Mouse (Mus musculus) neural tube, embryonic 13.5 days (tissue): ENCODE measurements around the gene Tom1l1. TPM values are rescaled to one million over a fixed set of nuclear protein-coding genes. Genes with fewer than 3 reads are reported as not detected.

Experiments
- ATAC-seq: fragments of 200-750 bp; cut with Nextera tagmentation; 2 replicates; pipeline ENCODE4 v1.8.0; 2017; ENCODE audit warnings: low read depth, mild to moderate bottlenecking, moderate TSS enrichment, moderate library complexity
- H3K27ac ChIP-seq: fragments of 300-500 bp; sonication (generic); replicated peaks from 2 replicates; pipeline ENCODE4 v1.5.1; 2015; ENCODE audit warnings: moderate library complexity, mild to moderate bottlenecking, inconsistent platforms
- H3K27me3 ChIP-seq: fragments of 300-500 bp; sonication (generic); 2 replicates; pipeline ENCODE4 v1.6.1; 2015; ENCODE audit warnings: mild to moderate bottlenecking, inconsistent platforms
- H3K36me3 ChIP-seq: fragments of 300-500 bp; sonication (generic); 2 replicates; pipeline ENCODE4 v1.6.1; 2015; ENCODE audit warnings: mild to moderate bottlenecking, inconsistent platforms
- H3K4me1 ChIP-seq: fragments of 300-500 bp; sonication (generic); replicated peaks from 2 replicates; pipeline ENCODE4 v1.6.1; 2015; ENCODE audit warnings: inconsistent platforms
- H3K4me2 ChIP-seq: fragments of 300-500 bp; sonication (generic); 2 replicates; pipeline ENCODE4 v1.6.1; 2015; ENCODE audit warnings: inconsistent platforms, mild to moderate bottlenecking, moderate library complexity
- H3K4me3 ChIP-seq: fragments of 300-500 bp; sonication (generic); 2 replicates; pipeline ENCODE4 v1.5.1; 2015; ENCODE audit warnings: mild to moderate bottlenecking, inconsistent platforms
- H3K9ac ChIP-seq: fragments of 300-500 bp; sonication (generic); 2 replicates; pipeline ENCODE4 v1.6.1; 2015; ENCODE audit warnings: moderate library complexity, mild to moderate bottlenecking, inconsistent platforms
- H3K9me3 ChIP-seq: fragments of 300-500 bp; sonication (generic); 2 replicates; pipeline ENCODE4 v1.6.1; 2016; ENCODE audit warnings: inconsistent platforms
- WGBS: fragments of 180-500 bp; shearing (Covaris S2); methylation state at CpG from one replicate; pipeline ENCODE4 v1.1.7; 2015; 5-methylcytosine and 5-hydroxymethylcytosine counted together
- polyA plus RNA-seq: library from polyadenylated mRNA; unstranded; fragments of >200 nt; fragmentation: Nextera tagmentation; extraction: Ambion mirVana; gene quantifications from 2 replicates; pipeline ENCODE4 v1.2.1, GENCODE M21; 2015

The Tom1l1 gene
- polyA plus RNA-seq, 1 experiment from 2014 or later, result 21.4 TPM

DNA sequence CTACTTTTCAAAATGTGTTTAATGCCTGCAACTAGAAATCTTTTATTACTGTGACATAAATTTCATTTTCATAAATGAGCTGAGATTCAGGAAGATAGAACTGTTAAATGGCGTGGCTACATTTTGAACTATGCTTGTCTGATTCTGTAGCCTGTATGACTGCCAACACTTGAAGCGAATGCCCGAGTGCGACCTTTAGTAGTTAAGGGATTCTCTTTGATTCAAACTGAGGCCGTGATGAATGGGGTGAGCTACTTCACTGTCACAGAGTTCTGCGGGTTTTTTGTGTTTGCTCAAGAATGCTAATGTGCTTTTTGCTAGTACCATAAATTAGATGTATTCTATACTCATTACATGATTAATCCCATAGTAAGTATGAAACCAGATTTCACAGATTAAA lies 2.2 kb upstream of the Tom1l1 start:
- H3K9ac ChIP-seq, result no peak overlapping the region

DNA sequence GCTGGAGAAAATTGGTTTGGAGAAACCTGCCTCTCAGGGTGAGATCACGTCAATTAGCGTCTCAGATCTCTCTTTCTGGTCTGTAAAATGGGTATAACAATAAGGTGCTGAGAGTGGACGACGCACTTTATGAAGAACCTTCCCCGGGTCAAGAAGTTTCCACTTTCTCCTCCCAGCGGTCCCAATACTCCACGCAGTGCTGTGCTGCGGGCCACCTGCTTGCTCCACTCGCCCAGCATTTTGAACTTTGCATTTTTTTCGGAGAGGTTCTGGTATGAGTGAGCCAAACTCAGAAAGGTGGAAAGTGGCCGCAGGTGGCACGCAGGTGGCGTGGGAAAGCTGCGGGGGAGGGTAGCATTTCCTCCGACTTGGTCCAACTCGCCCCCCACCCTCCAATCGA lies 1.1 kb downstream of the Tom1l1 start:
- Histone ChIP-seq H3K27ac (no peak overlapping the region), H3K4me1 (peaks cover 20% of the 10 kb centered on the region), H3K4me2 (peak overlapping the region; percentile 78), H3K27me3 (peaks cover 5% of the 10 kb centered on the region), H3K9ac (peak overlapping the region; percentile 74), H3K36me3 (no peaks in the 10 kb centered on the region), H3K4me3 (peak overlapping the region; percentile 54), H3K9me3 (no peaks in the 10 kb centered on the region)
- 1% methylated on average over 17 of the region's 17 CpGs for WGBS
- ATAC-seq, result peak; percentile 41

More for the DNA sequence above, 2.2 kb upstream of the Tom1l1 start:
- no peak overlapping the region for H3K27ac ChIP-seq
- H3K4me2 ChIP-seq, result no peak overlapping the region
- H3K4me3 ChIP-seq, result no peak overlapping the region
- H3K4me1 ChIP-seq, result peaks cover 20% of the 10 kb centered on the region
- no peak for ATAC-seq
- 16% methylated on average over 6 of the region's 6 CpGs for WGBS
- H3K9me3 ChIP-seq, result no peaks in the 10 kb centered on the region
- no peaks in the 10 kb centered on the region for H3K36me3 ChIP-seq
- H3K27me3 ChIP-seq, result peaks cover 5% of the 10 kb centered on the region

DNA sequence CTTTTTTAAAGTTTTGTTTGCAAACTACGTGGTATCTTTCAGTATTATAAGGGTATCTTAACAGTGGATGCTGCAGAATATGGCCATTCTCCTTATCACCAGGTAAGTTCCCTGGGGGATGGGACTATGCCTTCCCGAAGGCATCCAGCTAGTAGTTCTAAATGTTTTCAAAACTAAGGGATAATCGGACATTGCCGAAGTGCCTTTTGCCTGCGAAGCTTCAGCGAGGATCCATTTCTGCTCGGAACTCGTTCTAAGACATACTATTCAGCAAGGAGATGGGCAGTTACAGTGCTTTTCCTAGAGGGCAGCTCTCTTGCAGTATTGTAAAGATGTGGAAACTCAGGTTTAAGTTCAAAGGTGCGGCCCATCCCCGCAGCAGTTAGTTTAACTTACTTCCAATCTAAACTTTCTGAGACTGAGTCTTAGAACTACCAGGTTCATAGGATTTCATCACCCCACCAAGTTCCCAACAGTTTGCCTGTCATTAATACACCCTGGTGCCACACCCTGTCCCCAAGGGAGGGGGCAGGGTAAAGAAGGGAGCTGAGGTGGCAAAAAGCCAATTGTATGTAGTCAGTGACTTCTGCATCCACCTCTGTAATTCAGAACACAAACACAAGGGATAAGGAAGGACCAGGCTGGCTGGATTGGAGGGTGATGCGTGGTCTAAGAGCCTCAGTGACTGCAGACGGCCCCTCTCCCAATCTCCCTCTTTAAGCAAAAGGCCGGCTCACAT lies 1.7 kb downstream of the Tom1l1 start:
- Histone ChIP-seq H3K27me3 (peaks cover 5% of the 10 kb centered on the region), H3K9me3 (no peaks in the 10 kb centered on the region), H3K27ac (no peak overlapping the region), H3K4me2 (peak overlapping the region; percentile 78), H3K4me3 (peak overlapping the region; percentile 54), H3K4me1 (peaks cover 20% of the 10 kb centered on the region), H3K36me3 (no peaks in the 10 kb centered on the region), H3K9ac (peak overlapping the region; percentile 74)
- WGBS, result 69% methylated on average over 13 of the region's 13 CpGs
- 0 out of 2 replicates have a peak, but pooled peaks have one; percentile 6 for ATAC-seq

DNA sequence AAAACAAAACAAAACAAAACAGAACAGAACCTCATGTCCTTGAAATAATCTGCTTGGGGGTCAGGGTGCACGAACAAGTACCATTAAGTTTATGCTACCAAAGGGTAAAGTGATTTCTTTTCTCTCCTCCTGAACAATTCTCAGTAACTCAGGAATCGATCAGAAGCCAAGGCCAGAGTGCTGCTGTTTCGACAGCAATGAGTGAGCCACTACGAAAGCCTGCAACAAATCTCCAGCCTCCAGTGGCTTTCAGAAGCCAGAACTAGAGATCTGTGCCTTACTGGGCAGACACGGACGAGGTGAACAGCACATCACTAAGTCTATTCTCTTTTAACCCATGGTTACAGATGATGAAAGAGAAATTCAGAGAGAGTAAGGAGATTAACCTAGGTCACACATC lies 3.0 kb downstream of the Tom1l1 start:
- Histone ChIP-seq H3K36me3 (no peaks in the 10 kb centered on the region), H3K27me3 (peaks cover 5% of the 10 kb centered on the region), H3K4me2 (no peak overlapping the region), H3K27ac (no peak overlapping the region), H3K4me3 (no peak overlapping the region), H3K9me3 (no peaks in the 10 kb centered on the region), H3K9ac (no peak overlapping the region), H3K4me1 (peaks cover 20% of the 10 kb centered on the region)
- 81% methylated on average over 6 of the region's 6 CpGs for WGBS
- ATAC-seq, result no peak

DNA sequence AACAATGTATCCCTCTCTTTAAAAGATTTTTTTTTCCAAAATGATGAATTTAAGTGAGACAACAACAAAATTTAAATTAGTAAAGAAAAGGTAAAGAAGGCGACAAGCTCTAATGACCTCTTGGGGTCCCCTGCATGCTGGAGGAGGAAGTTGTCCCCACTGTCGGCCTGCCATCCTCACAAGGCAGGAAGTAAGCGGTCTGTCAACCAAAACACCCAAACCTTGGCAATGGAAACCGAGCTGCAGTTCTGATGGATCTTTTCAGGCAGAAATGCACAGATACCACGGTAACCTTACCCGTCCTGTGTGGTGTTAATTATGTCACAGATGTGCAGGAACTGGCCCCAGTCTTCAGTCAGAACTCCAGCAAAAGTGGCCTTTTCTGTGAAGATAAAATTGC lies 3.4 kb downstream of the Tom1l1 start:
- ATAC-seq, result no peak
- Histone ChIP-seq H3K4me3 (no peak overlapping the region), H3K27ac (no peak overlapping the region), H3K27me3 (peaks cover 5% of the 10 kb centered on the region), H3K9me3 (no peaks in the 10 kb centered on the region), H3K36me3 (no peaks in the 10 kb centered on the region), H3K9ac (no peak overlapping the region), H3K4me1 (peaks cover 20% of the 10 kb centered on the region), H3K4me2 (no peak overlapping the region)
- 72% methylated on average over 6 of the region's 6 CpGs for WGBS

DNA sequence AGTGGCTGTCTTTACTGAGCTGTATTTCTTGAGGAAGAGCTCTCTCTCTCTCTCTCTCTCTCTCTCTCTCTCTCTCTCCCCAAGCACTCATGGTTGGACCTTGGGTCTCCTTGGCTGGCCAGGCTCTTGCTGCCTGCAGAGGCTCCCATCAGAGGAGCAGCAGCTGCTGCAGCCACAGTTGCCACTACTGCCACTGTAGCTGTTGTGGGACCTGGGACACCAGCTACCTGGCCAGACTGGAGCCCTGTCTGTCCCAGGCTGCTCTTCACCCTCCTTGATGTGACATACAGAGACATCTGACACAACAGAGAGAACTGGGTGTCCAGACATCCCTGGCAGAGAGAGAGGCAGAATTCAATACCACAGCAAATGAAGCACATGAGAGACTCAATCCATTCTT lies 7.0 kb downstream of the Tom1l1 start:
- no peak for ATAC-seq
- H3K27me3 ChIP-seq, result no peaks in the 10 kb centered on the region

DNA sequence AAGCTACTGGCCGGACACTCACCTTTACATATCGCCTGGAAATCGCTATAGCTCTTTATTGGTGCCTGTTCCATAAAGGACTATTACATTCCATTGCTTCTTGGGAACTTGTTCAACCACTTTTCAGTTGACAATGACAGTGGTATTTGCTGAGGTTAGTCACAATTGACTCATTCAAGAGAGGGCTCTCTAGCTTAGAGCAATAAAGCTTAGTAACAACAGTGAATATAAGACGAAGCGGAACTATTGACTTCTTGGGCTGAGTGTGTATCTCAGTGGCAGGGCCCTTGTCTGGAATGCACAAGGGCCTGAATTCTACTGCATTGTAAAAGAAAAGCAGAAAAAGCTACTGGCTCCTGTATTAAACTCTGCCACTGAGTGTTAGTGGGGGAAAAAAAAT lies 9.6 kb downstream of the Tom1l1 start:
- no peaks in the 10 kb centered on the region for H3K36me3 ChIP-seq
- no peak for ATAC-seq
- H3K4me3 ChIP-seq, result no peak overlapping the region
- no peak overlapping the region for H3K4me2 ChIP-seq
- no peak overlapping the region for H3K27ac ChIP-seq
- H3K9ac ChIP-seq, result no peak overlapping the region
- H3K27me3 ChIP-seq, result no peaks in the 10 kb centered on the region
- 82% methylated on average over 5 of the region's 5 CpGs for WGBS
- H3K9me3 ChIP-seq, result no peaks in the 10 kb centered on the region
- no peaks in the 10 kb centered on the region for H3K4me1 ChIP-seq

More for the DNA sequence above, 7.0 kb downstream of the Tom1l1 start:
- no peak overlapping the region for H3K9ac ChIP-seq
- H3K9me3 ChIP-seq, result no peaks in the 10 kb centered on the region
- no peaks in the 10 kb centered on the region for H3K4me1 ChIP-seq
- no peak overlapping the region for H3K4me2 ChIP-seq
- H3K36me3 ChIP-seq, result no peaks in the 10 kb centered on the region
- no peak overlapping the region for H3K27ac ChIP-seq
- H3K4me3 ChIP-seq, result no peak overlapping the region

DNA sequence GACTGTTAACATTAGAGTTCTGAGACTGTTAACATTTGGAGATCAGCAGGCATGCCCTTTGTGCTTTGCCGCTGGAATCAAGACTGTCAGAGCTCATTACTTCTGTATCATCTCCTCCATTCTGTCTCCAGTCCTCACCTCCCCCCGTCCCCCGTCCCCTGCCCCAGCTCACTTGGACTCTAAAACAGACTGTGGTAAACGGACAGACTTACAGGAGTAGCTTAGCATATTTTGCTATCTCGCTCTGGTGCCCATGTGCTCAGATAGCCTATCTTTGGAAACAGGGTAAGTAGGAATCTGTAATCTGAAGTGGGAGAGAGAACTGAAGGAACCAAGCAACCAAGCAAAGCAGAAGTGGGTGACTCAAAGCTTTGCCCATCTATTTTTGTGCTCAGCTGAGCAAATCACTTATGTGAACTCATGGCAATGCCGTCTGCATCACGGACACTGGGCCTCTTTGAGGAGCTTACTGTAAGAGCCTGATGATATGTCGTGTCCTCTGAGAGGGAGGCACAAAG lies 10.3 kb downstream of the Tom1l1 start:
- no peaks in the 10 kb centered on the region for H3K27me3 ChIP-seq
- no peak overlapping the region for H3K27ac ChIP-seq
- H3K4me1 ChIP-seq, result no peaks in the 10 kb centered on the region
- ATAC-seq, result no peak
- no peak overlapping the region for H3K4me2 ChIP-seq
- H3K9me3 ChIP-seq, result no peaks in the 10 kb centered on the region
- WGBS, result 60% methylated on average over 8 of the region's 8 CpGs
- 0 out of 2 replicates have a peak, but pooled peaks cover 4% of the 10 kb centered on the region for H3K36me3 ChIP-seq
- H3K4me3 ChIP-seq, result no peak overlapping the region
- no peak overlapping the region for H3K9ac ChIP-seq

DNA sequence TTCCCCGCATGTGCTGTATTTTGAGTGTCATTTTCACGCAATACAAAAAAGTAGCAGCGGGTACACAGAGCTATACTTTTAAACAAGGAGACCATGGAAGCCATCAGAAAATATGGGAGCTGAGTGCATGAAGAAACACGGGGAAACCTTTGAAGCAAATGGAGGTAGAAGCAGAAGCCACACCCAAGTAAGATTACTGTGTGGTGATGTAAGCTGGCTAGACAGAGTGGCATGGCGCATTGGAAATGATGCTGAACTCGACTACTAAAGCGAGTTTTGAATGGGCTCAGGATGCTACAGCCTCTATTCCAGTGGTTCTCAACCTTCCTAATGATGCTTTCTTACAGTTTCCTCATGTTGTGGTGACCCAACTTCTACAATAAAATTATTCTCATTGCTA lies 11.1 kb downstream of the Tom1l1 start:
- Histone ChIP-seq H3K27ac (no peak overlapping the region), H3K4me3 (no peak overlapping the region), H3K27me3 (no peaks in the 10 kb centered on the region), H3K36me3 (0 out of 2 replicates have a peak, but pooled peaks cover 4% of the 10 kb centered on the region), H3K4me2 (no peak overlapping the region), H3K9ac (no peak overlapping the region), H3K9me3 (no peaks in the 10 kb centered on the region), H3K4me1 (no peaks in the 10 kb centered on the region)
- 92% methylated on average over 7 of the region's 7 CpGs for WGBS
- no peak for ATAC-seq

DNA sequence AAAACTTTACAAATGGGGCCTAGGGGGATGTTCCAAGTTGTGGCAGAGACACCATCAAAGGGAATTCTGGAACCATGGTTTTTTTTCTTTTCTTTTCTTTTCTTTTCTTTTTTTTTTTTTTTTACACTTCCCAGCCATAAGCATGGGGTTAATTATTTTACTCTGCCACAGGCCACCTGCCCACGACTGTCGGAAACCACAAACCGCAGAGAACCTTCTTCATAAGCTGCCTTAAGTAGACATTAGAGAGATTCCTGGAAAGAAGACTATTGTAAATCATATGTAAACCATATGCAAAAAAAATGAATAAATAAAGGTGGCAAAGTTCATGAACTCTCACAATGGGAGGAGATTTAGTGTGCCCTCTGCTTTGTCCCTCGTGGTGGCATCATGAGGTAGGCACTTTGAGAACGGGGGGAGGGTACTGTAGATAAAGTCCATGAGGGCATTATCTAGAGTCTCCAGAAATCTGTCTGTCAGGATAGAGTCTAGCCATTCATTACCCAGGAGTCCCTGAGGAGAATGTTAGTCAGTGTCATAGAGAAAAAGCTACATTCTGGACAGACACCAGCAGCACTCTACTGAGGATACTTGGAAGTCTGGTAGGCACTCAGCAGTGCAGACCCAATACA lies 12.6 kb downstream of the Tom1l1 start:
- H3K9ac ChIP-seq, result no peak overlapping the region

DNA sequence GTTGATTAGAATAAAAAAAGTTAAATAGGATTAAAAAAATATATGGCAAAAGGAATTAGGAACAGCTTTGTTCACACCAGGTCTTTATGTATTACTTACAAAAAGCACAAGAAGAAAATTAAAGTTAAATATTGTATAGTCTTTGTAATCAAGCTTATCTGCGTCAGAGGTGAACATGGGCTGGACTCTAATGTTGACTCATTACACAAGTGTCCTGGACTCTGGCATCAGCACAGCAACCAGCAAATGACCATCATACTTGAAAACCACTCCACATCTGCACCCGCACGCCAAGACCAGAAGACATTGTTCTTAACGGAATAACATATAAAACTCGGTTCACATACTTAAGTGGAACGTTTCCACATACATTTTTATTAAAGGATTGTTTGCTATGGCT lies 20.8 kb downstream of the Tom1l1 start:
- Histone ChIP-seq H3K4me3 (no peak overlapping the region), H3K27me3 (no peaks in the 10 kb centered on the region), H3K4me2 (no peak overlapping the region), H3K9me3 (no peaks in the 10 kb centered on the region), H3K4me1 (peaks cover 33% of the 10 kb centered on the region), H3K27ac (no peak overlapping the region), H3K36me3 (peaks cover 5% of the 10 kb centered on the region; the same call in 1 of the 2 replicates), H3K9ac (no peak overlapping the region)
- no peak for ATAC-seq
- WGBS, result 93% methylated on average over 6 of the region's 6 CpGs

More for the DNA sequence above, 12.6 kb downstream of the Tom1l1 start:
- H3K9me3 ChIP-seq, result no peaks in the 10 kb centered on the region
- H3K4me3 ChIP-seq, result no peak overlapping the region
- no peaks in the 10 kb centered on the region for H3K4me1 ChIP-seq
- H3K36me3 ChIP-seq, result 0 out of 2 replicates have a peak, but pooled peaks cover 4% of the 10 kb centered on the region
- WGBS, result 78% methylated on average over 5 of the region's 5 CpGs
- no peaks in the 10 kb centered on the region for H3K27me3 ChIP-seq
- no peak overlapping the region for H3K4me2 ChIP-seq
- no peak overlapping the region for H3K27ac ChIP-seq
- no peak for ATAC-seq

DNA sequence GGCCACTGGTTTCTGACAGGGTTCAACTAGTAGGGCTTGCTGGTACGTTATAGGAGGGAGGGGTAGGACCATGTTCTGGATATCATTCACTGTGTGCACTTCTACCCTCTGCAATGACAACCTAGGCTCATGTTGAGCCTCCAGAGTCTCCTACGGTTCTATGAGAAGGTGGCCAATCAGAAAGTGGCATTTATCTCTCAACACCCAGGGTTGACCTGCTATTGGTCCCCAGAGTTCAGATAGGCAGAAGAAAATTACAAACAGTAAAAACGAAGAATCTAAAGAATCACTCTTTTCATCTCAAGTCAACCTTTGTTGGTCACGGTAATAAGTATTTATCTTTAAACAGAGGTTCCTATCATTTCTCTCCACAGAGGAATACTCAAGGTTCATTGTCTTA lies 21.2 kb downstream of the Tom1l1 start:
- H3K4me1 ChIP-seq, result peaks cover 33% of the 10 kb centered on the region
- ATAC-seq, result no peak
- no peak overlapping the region for H3K4me2 ChIP-seq
- peaks cover 5% of the 10 kb centered on the region; the same call in 1 of the 2 replicates for H3K36me3 ChIP-seq
- H3K4me3 ChIP-seq, result no peak overlapping the region
- H3K27me3 ChIP-seq, result no peaks in the 10 kb centered on the region
- no peaks in the 10 kb centered on the region for H3K9me3 ChIP-seq
- WGBS, result 81% methylated on average over 4 of the region's 4 CpGs
- H3K27ac ChIP-seq, result no peak overlapping the region
- no peak overlapping the region for H3K9ac ChIP-seq
